Mouse (Mus musculus): ENCODE results near the gene Cd300ld3. TPM values are rescaled to one million over a fixed set of nuclear protein-coding genes. Genes with fewer than 3 reads are reported as not detected.

Gene Cd300ld3
- total and polyA plus RNA-seq, 2 experiments from 2014 or later, result 0.82 TPM; not detected in 1

GRCm38 (mm10) chr11:115001474-115002040 lies 46.7 kb downstream of the Cd300ld3 start, which contains the start of gene Cd300c2:
TSS of gene Cd300c2 (minus strand) at chr11:115001880.
- Histone ChIP-seq H3K27me3 (ENCODE audit: insufficient read depth, low read length) (no peaks in the 10 kb centered on the region), H3K36me3 (ENCODE audit: insufficient read depth, low read length) (no peaks in the 10 kb centered on the region), H3K9me3 (ENCODE audit: low read length) (no peaks in the 10 kb centered on the region), H3K4me1 (ENCODE audit: insufficient read depth, low read length) (no peaks in the 10 kb centered on the region), H3K9ac (replicated peaks; ENCODE audit: low read length, poor library complexity, severe bottlenecking) (no peak within 1 kb of the TSS), H3K4me3 (ENCODE audit: low read depth, low read length) (no peak within 1 kb of the TSS), H3K27ac (ENCODE audit: low read depth, low read length) (no peak within 1 kb of the TSS), H3K4me2 (ENCODE audit: low read depth, low read length, poor library complexity, severe bottlenecking) (no peak within 1 kb of the TSS)
- no peak for ATAC-seq (ENCODE audit: low FRiP score)
- no peak for DNase-seq (ENCODE audit: low spot score)
- WGBS, result 82% methylated on average over 7 of the region's 7 CpGs
- TF ChIP-seq CTCF (IDR thresholded peaks at IDR 0.05), result no peak

Other genes starting within 250 kb of the Cd300ld3 start
- gene Gpr142, start 249.5 kb downstream of the Cd300ld3 start, total RNA-seq (2014; rRNA removed), result not detected in 2 replicates
- not detected in 2 replicates for gene Gpr142, start 249.5 kb downstream of the Cd300ld3 start, polyA plus RNA-seq (2015; fragmentation: Nextera tagmentation; extraction: Ambion mirVana)
- 7.5 and 12.8 TPM in 2 replicates for gene Gprc5c, start 197.3 kb downstream of the Cd300ld3 start, total RNA-seq (2014; rRNA removed)
- 5.7 and 5.8 TPM in 2 replicates for gene Gprc5c, start 197.3 kb downstream of the Cd300ld3 start, polyA plus RNA-seq (2015; fragmentation: Nextera tagmentation; extraction: Ambion mirVana)
- 1.5 and 1.8 TPM in 2 replicates for gene Cd300a, start 158.4 kb downstream of the Cd300ld3 start, total RNA-seq (2014; rRNA removed)
- gene Cd300a, start 158.4 kb downstream of the Cd300ld3 start, polyA plus RNA-seq (2015; fragmentation: Nextera tagmentation; extraction: Ambion mirVana), result 1.4 and 1.7 TPM in 2 replicates
- 0.05 and 0.24 TPM in 2 replicates for gene Cd300lb, start 114.0 kb downstream of the Cd300ld3 start, total RNA-seq (2014; rRNA removed)
- gene Cd300lb, start 114.0 kb downstream of the Cd300ld3 start, polyA plus RNA-seq (2015; fragmentation: Nextera tagmentation; extraction: Ambion mirVana), result 0.05 TPM in 1 of 2 replicates, not detected in the other
- gene Cd300c, start 79.3 kb downstream of the Cd300ld3 start, total RNA-seq (2014; rRNA removed), result not detected in 2 replicates
- gene Cd300c, start 79.3 kb downstream of the Cd300ld3 start, polyA plus RNA-seq (2015; fragmentation: Nextera tagmentation; extraction: Ambion mirVana), result not detected in 2 replicates
- not detected in 2 replicates for gene Cd300ld, start 58.5 kb downstream of the Cd300ld3 start, total RNA-seq (2014; rRNA removed)
- gene Cd300ld, start 58.5 kb downstream of the Cd300ld3 start, polyA plus RNA-seq (2015; fragmentation: Nextera tagmentation; extraction: Ambion mirVana), result 0.10 TPM in 1 of 2 replicates, not detected in the other
- 0.66 and 0.77 TPM in 2 replicates for gene Cd300c2, start 46.5 kb downstream of the Cd300ld3 start, total RNA-seq (2014; rRNA removed)
- gene Cd300c2, start 46.5 kb downstream of the Cd300ld3 start, polyA plus RNA-seq (2015; fragmentation: Nextera tagmentation; extraction: Ambion mirVana), result 1.5 and 1.9 TPM in 2 replicates
- gene Cd300ld2, start 32.2 kb downstream of the Cd300ld3 start, total RNA-seq (2014; rRNA removed), result not detected in 2 replicates
- gene Cd300ld2, start 32.2 kb downstream of the Cd300ld3 start, polyA plus RNA-seq (2015; fragmentation: Nextera tagmentation; extraction: Ambion mirVana), result not detected in 2 replicates
- not detected in 2 replicates for gene Cd300ld4, start 21.4 kb downstream of the Cd300ld3 start, total RNA-seq (2014; rRNA removed)
- gene Cd300ld4, start 21.4 kb downstream of the Cd300ld3 start, polyA plus RNA-seq (2015; fragmentation: Nextera tagmentation; extraction: Ambion mirVana), result not detected in 2 replicates
- 0.82 TPM in 1 of 2 replicates, not detected in the other for gene Cd300ld5, start 10.6 kb downstream of the Cd300ld3 start, total RNA-seq (2014; rRNA removed)
- not detected in 2 replicates for gene Cd300ld5, start 10.6 kb downstream of the Cd300ld3 start, polyA plus RNA-seq (2015; fragmentation: Nextera tagmentation; extraction: Ambion mirVana)
- 0.19 TPM in 1 of 2 replicates, not detected in the other for gene Cd300e, start 13.8 kb upstream of the Cd300ld3 start, total RNA-seq (2014; rRNA removed)
- 0.10 and 0.12 TPM in 2 replicates for gene Cd300e, start 13.8 kb upstream of the Cd300ld3 start, polyA plus RNA-seq (2015; fragmentation: Nextera tagmentation; extraction: Ambion mirVana)
- gene Rab37, start 43.0 kb upstream of the Cd300ld3 start, total RNA-seq (2014; rRNA removed), result 0.57 and 0.93 TPM in 2 replicates
- 0.67 and 0.90 TPM in 2 replicates for gene Rab37, start 43.0 kb upstream of the Cd300ld3 start, polyA plus RNA-seq (2015; fragmentation: Nextera tagmentation; extraction: Ambion mirVana)
- 0.16 and 0.42 TPM in 2 replicates for gene Cd300lf, start 85.6 kb upstream of the Cd300ld3 start, total RNA-seq (2014; rRNA removed)
- 0.09 and 0.10 TPM in 2 replicates for gene Cd300lf, start 85.6 kb upstream of the Cd300ld3 start, polyA plus RNA-seq (2015; fragmentation: Nextera tagmentation; extraction: Ambion mirVana)
- 53.3 and 57.3 TPM in 2 replicates for gene Slc9a3r1, start 114.9 kb upstream of the Cd300ld3 start, total RNA-seq (2014; rRNA removed)
- gene Slc9a3r1, start 114.9 kb upstream of the Cd300ld3 start, polyA plus RNA-seq (2015; fragmentation: Nextera tagmentation; extraction: Ambion mirVana), result 65.4 and 72.9 TPM in 2 replicates
- 7.8 and 8.5 TPM in 2 replicates for gene Tmem104, start 139.1 kb upstream of the Cd300ld3 start, total RNA-seq (2014; rRNA removed)
- gene Tmem104, start 139.1 kb upstream of the Cd300ld3 start, polyA plus RNA-seq (2015; fragmentation: Nextera tagmentation; extraction: Ambion mirVana), result 12.2 and 12.9 TPM in 2 replicates
- gene Nat9, start 139.4 kb upstream of the Cd300ld3 start, total RNA-seq (2014; rRNA removed), result 13.0 and 19.3 TPM in 2 replicates
- gene Nat9, start 139.4 kb upstream of the Cd300ld3 start, polyA plus RNA-seq (2015; fragmentation: Nextera tagmentation; extraction: Ambion mirVana), result 17.5 and 20.1 TPM in 2 replicates
- 2.9 and 4.1 TPM in 2 replicates for gene Grin2c, start 218.8 kb upstream of the Cd300ld3 start, total RNA-seq (2014; rRNA removed)
- 0.59 and 0.75 TPM in 2 replicates for gene Grin2c, start 218.8 kb upstream of the Cd300ld3 start, polyA plus RNA-seq (2015; fragmentation: Nextera tagmentation; extraction: Ambion mirVana)
- gene Fdxr, start 228.6 kb upstream of the Cd300ld3 start, total RNA-seq (2014; rRNA removed), result 17.7 and 18.8 TPM in 2 replicates
- 14.8 and 16.7 TPM in 2 replicates for gene Fdxr, start 228.6 kb upstream of the Cd300ld3 start, polyA plus RNA-seq (2015; fragmentation: Nextera tagmentation; extraction: Ambion mirVana)
- 10.2 and 10.6 TPM in 2 replicates for gene Fads6, start 249.3 kb upstream of the Cd300ld3 start, total RNA-seq (2014; rRNA removed)
- 1.4 and 1.6 TPM in 2 replicates for gene Fads6, start 249.3 kb upstream of the Cd300ld3 start, polyA plus RNA-seq (2015; fragmentation: Nextera tagmentation; extraction: Ambion mirVana)